Mouse (Mus musculus) midbrain, postnatal 0 days (tissue): ENCODE results near the gene Stx12. TPM values are rescaled to one million over a fixed set of nuclear protein-coding genes. Genes with fewer than 3 reads are reported as not detected.

Experiments
- ATAC-seq: fragments of 200-750 bp; cut with Nextera tagmentation; 2 replicates; pipeline ENCODE4 v1.8.0; 2017; ENCODE audit warnings: moderate number of reproducible peaks, mild to moderate bottlenecking, moderate TSS enrichment, moderate library complexity; ENCODE audit not compliant: low FRiP score
- DNase-seq: peaks from one replicate; pipeline ENCODE4 v3.0.0-alpha.2; 2015; ENCODE audit warnings: low spot score
- H3K27ac ChIP-seq: fragments of 300-500 bp; sonication (generic); 2 replicates; pipeline ENCODE4 v1.5.1; 2014; ENCODE audit warnings: low read depth, mild to moderate bottlenecking, low read length, mixed read lengths
- H3K27me3 ChIP-seq: fragments of 300-500 bp; sonication (generic); 2 replicates; pipeline ENCODE4 v1.6.1; 2014; ENCODE audit warnings: low read length, control low read depth, mixed read lengths; ENCODE audit not compliant: insufficient read depth
- H3K36me3 ChIP-seq: fragments of 300-500 bp; sonication (generic); 2 replicates; pipeline ENCODE4 v1.6.1; 2014; ENCODE audit warnings: low read length, control low read depth, mixed read lengths; ENCODE audit not compliant: insufficient read depth
- H3K4me1 ChIP-seq: fragments of 300-500 bp; sonication (generic); 2 replicates; pipeline ENCODE4 v1.6.1; 2014; ENCODE audit warnings: mild to moderate bottlenecking, control low read depth, antibody characterized with exemption, low read length, mixed read lengths; ENCODE audit not compliant: insufficient read depth
- H3K4me2 ChIP-seq: fragments of 300-500 bp; sonication (generic); 2 replicates; pipeline ENCODE4 v1.6.1; 2014; ENCODE audit warnings: low read depth, mild to moderate bottlenecking, low read length, mixed read lengths; ENCODE audit not compliant: poor library complexity, severe bottlenecking
- H3K4me3 ChIP-seq: fragments of 300-500 bp; sonication (generic); 2 replicates; pipeline ENCODE4 v1.5.1; 2014; ENCODE audit warnings: low read depth, mild to moderate bottlenecking, low read length, moderate library complexity
- H3K9ac ChIP-seq: fragments of 300-500 bp; sonication (generic); replicated peaks from 2 replicates; pipeline ENCODE4 v1.6.1; 2014; ENCODE audit warnings: mild to moderate bottlenecking, low read length, moderate library complexity, mixed read lengths; ENCODE audit not compliant: poor library complexity, severe bottlenecking
- H3K9me3 ChIP-seq: fragments of 300-500 bp; sonication (generic); 2 replicates; pipeline ENCODE4 v1.6.1; 2016; ENCODE audit warnings: low read length, control low read depth
- CTCF ChIP-seq: IDR thresholded peaks from 2 replicates; pipeline ENCODE4 v1.5.1; 2016; ENCODE audit warnings: antibody characterized with exemption, mild to moderate bottlenecking
- WGBS: fragments of 180-500 bp; shearing (Covaris S2); extraction: QIAGEN DNeasy Blood & Tissue Kit; methylation state at CpG from one replicate; pipeline ENCODE4 v1.1.7; 2014; 5-methylcytosine and 5-hydroxymethylcytosine counted together
- polyA plus RNA-seq: library from polyadenylated mRNA; unstranded; fragments of >200 nt; fragmentation: Nextera tagmentation; extraction: Ambion mirVana; gene quantifications from 2 replicates; pipeline ENCODE4 v1.2.1, GENCODE M21; 2015
- total RNA-seq: library from RNA; depleted of rRNA; stranded (reverse); fragments of >200 nt; gene quantifications from 2 replicates; pipeline ENCODE4 v1.2.3, GENCODE M21; 2014

Gene Stx12
- total and polyA plus RNA-seq, 2 experiments from 2014 or later, result 142 to 151 TPM

DNA sequence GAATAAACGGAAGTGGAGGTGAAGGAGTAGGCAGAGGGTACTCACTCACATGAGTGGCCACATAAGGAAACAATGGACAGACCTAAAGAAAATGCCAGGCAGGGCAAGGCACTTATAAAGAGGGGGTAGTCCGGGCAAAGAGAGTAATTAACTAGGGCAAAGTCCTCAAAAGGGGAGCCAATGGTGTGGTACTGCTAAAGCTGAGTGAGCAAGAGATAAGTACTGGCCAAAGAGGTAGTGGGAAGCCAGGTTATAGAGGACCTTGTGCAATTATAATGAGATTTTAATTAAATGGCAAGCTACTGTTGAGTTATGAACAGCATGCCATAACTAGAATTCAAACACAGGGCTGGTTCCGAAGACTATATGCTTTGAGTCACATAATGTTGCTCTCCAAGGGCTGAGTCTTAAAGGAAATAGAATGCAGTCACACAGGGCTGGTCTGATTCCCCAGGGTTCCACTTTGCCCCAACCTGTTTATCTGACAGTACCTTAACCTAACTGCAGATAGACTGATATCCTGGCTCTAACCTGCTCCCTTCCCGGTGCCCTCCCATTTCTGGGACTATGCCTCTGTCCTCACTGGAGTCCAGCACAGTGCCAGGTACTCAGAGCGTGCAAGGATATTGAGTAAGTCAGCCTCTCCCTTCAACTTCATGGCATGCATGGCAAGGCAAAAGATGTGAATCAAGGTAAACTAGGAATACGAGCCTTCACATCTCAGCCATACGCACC, 9.8 kb downstream of the Stx12 start:
- peaks cover 8% of the 10 kb centered on the region for H3K36me3 ChIP-seq
- no peaks in the 10 kb centered on the region for H3K4me1 ChIP-seq
- no peak overlapping the region for H3K9ac ChIP-seq
- no peak for TF ChIP-seq CTCF
- H3K9me3 ChIP-seq, result no peaks in the 10 kb centered on the region
- 96% methylated on average over 7 of the region's 7 CpGs for WGBS
- no peaks in the 10 kb centered on the region for H3K27me3 ChIP-seq
- DNase-seq (no peak), ATAC-seq (no peak)
- no peak overlapping the region for H3K4me3 ChIP-seq
- H3K27ac ChIP-seq, result no peak overlapping the region
- no peak overlapping the region for H3K4me2 ChIP-seq

DNA sequence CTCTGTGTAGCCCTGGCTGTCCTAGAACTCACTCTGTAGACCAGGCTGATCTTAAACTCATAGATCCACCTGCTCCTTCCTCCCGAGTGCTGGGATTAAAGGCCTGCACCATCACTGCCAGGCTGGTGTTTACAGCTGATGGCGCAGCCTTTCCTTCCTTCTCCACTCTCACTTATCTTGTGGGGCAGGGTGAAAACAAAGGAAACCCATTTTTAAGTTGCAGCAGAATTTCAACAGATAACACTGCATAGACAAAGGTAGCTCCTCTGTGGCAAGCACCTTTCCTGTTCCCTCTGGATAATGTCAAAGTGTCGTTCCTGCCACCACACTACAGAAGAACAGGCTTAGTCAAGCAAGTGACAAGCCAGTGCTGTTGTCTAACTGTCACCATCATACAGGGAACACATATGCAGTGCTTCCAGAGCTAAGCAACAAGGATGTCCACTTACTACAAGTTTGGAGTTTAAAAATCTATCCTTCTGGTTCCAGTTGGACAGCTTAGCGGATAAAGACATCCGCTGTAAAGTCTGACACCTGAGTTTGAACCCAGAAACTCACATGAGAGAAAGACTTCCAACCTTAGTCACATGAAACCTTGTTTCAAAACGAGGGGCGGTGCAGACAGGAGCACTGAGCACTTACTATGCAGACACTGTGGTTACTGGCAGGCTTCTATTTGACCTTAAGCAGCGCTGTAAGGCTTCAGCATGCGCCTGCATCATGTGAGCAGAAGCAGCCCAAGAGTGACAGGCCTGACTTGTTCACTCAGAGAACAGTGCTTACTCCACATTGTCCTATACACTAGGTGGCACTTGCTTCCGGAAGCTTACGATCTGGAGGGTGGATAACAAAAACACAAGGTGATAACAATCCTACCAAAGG, 10.6 kb downstream of the Stx12 start:
- 89% methylated on average over 11 of the region's 11 CpGs for WGBS
- Histone ChIP-seq H3K36me3 (peaks cover 13% of the 10 kb centered on the region), H3K9me3 (no peaks in the 10 kb centered on the region), H3K27ac (no peak overlapping the region), H3K4me1 (no peaks in the 10 kb centered on the region), H3K4me2 (no peak overlapping the region), H3K27me3 (no peaks in the 10 kb centered on the region), H3K4me3 (no peak overlapping the region), H3K9ac (no peak overlapping the region)
- no peak for TF ChIP-seq CTCF
- no peak for ATAC-seq
- no peak for DNase-seq

DNA sequence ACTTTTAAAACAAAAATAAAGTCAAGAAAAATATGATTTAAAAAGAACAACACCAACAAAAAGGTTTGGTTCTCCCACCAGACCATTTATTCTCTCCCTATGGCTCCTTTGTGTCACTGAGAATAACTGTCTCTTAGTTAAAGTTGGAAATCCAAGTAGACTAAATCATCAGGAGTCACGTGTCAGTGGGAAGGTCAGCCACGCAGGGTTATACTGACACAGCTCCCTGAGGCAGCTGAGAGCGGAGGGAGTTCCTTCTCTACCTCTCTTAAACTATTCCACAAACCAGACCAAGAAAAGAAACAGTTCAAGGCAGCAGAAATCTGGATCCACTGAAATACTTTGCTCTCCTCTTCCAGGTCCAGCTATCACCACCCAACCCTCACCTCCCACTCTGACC, 13.2 kb downstream of the Stx12 start:
- no peaks in the 10 kb centered on the region for H3K27me3 ChIP-seq
- ATAC-seq, result no peak

DNA sequence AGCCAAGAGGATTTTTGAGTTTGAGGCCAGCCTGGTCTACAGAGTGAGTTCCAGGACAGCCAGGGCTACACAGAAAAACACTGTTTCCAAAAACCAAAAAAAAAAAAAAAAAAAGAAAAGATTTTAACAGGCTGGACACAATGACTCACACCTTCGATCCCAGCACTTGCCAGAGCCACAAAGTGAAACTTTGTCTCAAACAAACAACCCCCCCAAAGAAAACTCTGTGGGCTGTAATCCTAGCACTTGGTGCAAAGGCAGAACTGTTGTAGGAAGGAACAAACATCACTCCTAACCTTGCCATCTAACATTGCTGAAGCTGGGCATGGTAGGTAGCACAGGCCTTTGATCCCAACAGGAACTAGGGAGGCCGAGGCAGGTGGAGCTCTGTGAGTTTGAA, 19.5 kb downstream of the Stx12 start:
- TF ChIP-seq CTCF, result no peak
- no peaks in the 10 kb centered on the region for H3K27me3 ChIP-seq

More for the DNA sequence above, 13.2 kb downstream of the Stx12 start:
- H3K9ac ChIP-seq, result no peak overlapping the region
- no peak overlapping the region for H3K27ac ChIP-seq
- H3K36me3 ChIP-seq, result peaks cover 37% of the 10 kb centered on the region
- no peaks in the 10 kb centered on the region for H3K9me3 ChIP-seq
- no peaks in the 10 kb centered on the region for H3K4me1 ChIP-seq
- H3K4me2 ChIP-seq, result no peak overlapping the region
- no peak for TF ChIP-seq CTCF
- no peak for DNase-seq
- no peak overlapping the region for H3K4me3 ChIP-seq
- 94% methylated on average over 3 of the region's 3 CpGs for WGBS

DNA sequence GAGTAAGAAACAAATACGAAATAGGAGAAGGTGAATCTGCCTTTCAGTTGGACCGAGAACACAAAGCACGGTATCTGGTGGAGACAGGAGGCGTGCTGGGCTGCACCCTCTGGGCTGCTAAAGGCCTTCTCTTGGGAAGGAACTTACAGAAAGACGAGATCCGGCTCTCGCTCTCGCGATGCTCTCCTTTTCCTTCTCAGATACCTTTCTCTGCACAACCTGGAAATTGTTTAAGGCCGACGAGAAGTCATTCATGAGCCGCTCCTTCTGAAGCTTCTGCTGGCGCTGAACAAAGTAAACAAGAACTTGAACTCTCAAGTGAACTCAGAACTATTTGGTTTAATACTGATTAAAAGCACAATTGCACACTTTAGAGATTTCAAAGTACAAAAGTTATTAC, 21.3 kb downstream of the Stx12 start:
- Histone ChIP-seq H3K4me1 (no peaks in the 10 kb centered on the region), H3K36me3 (peaks cover 56% of the 10 kb centered on the region), H3K9ac (no peak overlapping the region), H3K27ac (no peak overlapping the region), H3K4me3 (no peak overlapping the region), H3K9me3 (no peaks in the 10 kb centered on the region), H3K4me2 (no peak overlapping the region), H3K27me3 (no peaks in the 10 kb centered on the region)
- 93% methylated on average over 13 of the region's 13 CpGs for WGBS
- DNase-seq (no peak), ATAC-seq (no peak)
- TF ChIP-seq CTCF, result no peak

More for the DNA sequence above, 19.5 kb downstream of the Stx12 start:
- Histone ChIP-seq H3K27ac (no peak overlapping the region), H3K9ac (no peak overlapping the region), H3K4me1 (no peaks in the 10 kb centered on the region), H3K36me3 (peaks cover 59% of the 10 kb centered on the region), H3K4me3 (no peak overlapping the region), H3K9me3 (no peaks in the 10 kb centered on the region), H3K4me2 (no peak overlapping the region)
- ATAC-seq, result no peak
- WGBS, result 91% methylated on average over 2 of the region's 2 CpGs
- DNase-seq, result no peak

DNA sequence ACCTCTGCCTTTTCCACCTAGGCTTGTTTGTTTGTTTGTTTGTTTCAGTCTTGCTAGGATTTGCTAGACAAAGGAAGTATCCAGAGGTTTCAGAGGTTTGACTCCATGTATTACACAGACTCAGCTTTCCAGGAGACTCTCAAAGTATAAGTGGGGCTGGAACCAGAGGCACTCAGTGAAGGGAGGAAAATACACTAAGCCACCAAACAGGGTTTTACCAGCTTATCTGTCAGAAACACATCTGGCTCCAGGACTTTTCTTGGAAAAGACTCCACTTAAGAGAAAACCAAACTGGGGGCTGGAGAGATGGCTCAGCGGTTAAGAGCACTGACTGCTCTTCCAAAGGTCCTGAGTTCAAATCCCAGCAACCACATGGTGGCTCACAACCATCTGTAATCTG, 23.4 kb downstream of the Stx12 start:
- no peak for TF ChIP-seq CTCF
- H3K4me1 ChIP-seq, result no peaks in the 10 kb centered on the region
- no peaks in the 10 kb centered on the region for H3K27me3 ChIP-seq
- no peak overlapping the region for H3K4me3 ChIP-seq
- no peak overlapping the region for H3K27ac ChIP-seq
- H3K36me3 ChIP-seq, result peaks cover 56% of the 10 kb centered on the region
- 90% methylated on average over 1 of the region's 1 CpGs for WGBS
- no peak for DNase-seq
- H3K4me2 ChIP-seq, result no peak overlapping the region
- no peak for ATAC-seq
- H3K9ac ChIP-seq, result no peak overlapping the region
- H3K9me3 ChIP-seq, result no peaks in the 10 kb centered on the region
